Mouse (Mus musculus) 3T3-L1 (cell line): ENCODE data around the gene Slc8a1.

Experiments used
- DNase-seq: peaks from one replicate; pipeline ENCODE4 v3.0.0-alpha.2; 2015; ENCODE audit warnings: low read depth, low spot score

The Slc8a1 gene

DNA sequence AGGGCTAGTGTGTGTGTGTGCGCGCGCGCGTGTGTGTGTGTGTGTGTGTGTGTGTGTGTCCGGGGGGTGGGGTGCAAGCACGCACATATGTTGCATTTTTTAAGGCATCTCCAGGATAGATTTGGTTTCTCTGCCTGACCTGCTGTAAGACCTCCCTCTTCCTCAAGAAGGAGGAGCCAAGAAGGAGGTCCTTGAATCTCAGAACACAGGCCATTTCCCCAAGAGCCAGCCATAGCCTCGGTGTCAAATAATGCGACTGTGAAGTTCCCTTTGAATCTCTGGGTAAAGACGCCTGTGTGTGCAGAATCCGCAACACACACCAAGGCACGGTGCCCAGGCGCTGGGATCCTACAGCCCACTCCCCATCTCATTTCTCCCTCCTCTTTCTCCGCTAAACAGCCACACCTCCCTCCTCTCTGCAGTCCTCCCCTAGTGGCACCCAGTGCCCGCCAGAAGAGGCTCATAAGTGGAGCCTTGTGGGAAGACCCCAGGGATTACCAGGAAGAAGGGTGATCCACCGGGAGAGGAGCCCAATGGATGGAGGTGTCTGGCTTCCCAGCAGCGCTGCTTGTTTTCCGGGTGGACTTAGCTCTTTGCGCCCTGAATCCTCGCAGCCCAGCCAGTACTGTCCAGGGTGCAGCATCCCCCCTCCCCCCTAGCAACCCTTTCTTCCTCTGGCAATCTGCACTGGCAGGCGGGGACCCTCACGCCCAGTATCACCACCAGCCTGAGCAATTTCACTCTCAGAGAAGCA lies 68.9 kb downstream of the Slc8a1 start:
- peak; percentile 50 for DNase-seq

DNA sequence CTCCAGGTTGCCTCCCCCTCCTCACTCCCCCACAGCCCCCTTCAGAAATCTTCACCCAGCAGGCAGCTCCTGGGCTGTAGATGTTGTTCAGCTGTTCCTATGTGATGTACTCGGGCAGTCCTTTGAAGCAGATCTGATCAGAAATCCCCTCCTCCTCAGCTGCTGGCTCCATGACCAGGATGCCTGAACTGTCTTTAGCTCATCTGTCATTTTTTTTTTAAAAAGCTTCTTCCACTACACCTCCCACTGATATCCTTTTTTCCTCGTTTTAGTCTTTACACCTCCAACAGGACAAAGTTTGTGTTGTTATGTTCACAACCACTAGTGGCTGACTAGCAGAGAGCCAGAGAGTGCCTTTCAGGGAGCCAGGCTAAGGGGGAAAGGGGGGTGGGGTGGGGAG lies 69.7 kb downstream of the Slc8a1 start:
- no peak for DNase-seq

- no peak for DNase-seq
These were observed 70.2 kb downstream of the Slc8a1 start for GRCm38 (mm10) chr17:81667935-81668334.

GRCm38 (mm10) chr17:81666551-81666950 lies 71.6 kb downstream of the Slc8a1 start:
- peak; percentile 64 for DNase-seq

GRCm38 (mm10) chr17:81664916-81665315 lies 73.3 kb downstream of the Slc8a1 start:
- no peak for DNase-seq

DNA sequence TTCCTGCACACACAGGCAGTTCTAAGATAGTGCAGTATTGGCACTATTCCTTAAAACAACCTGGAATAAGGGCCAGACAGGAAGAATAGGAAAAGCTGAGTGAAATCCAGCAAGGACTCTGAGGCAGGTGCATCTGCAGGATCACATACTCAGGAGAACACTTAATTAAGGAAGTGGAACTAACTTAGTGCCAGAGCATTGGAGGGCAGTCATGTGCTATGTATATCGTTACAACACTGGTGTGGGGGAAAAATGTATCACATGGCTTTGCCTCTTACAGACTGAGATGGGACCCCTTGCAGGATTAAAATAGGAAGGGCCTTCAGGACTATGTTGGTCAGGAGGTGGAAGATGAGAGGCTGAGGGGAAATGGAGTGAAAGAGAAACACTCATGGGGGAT lies 80.3 kb downstream of the Slc8a1 start:
- no peak for DNase-seq

- no peak for DNase-seq
These were observed 83.6 kb downstream of the Slc8a1 start for GRCm38 (mm10) chr17:81654548-81654947.

DNA sequence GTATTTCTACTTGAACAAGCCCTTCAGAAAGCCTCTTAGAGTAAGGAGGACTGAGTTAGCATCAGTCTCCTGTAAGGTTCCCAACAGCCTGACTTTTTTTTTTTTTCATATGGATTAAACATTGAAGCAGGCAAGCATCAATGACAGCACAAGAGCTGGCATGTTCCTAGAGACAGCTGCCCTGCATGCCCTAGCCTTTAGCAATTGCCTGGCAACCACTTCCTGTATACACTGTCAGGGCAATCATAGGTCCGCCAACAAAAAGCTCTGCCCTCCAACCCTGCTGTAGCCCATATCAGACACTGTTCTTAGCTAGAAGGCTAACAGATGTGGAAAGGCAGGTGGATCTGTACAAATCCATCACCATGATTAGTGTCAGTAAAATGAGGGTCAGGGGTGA lies 85.2 kb downstream of the Slc8a1 start:
- no peak for DNase-seq

DNA sequence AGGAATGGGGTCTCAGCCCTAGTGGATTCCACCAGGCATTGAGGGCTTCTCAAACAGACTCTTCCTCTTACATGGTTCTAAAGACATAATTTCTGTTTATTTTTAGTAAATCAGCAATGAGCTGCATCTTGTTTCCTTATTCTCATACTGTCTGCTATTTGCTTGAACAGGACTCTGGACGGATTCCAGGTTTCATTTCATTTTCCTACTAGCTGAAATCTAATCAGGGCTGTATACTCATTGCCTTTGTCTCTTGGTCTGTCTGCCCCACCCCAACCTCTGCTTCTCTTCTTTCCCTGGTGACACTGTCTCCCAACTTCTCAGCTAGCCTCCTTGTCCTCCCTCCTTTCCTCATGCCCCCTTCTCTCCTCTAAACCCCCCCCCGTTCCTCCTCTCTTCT lies 101.4 kb downstream of the Slc8a1 start:
- no peak for DNase-seq

DNA sequence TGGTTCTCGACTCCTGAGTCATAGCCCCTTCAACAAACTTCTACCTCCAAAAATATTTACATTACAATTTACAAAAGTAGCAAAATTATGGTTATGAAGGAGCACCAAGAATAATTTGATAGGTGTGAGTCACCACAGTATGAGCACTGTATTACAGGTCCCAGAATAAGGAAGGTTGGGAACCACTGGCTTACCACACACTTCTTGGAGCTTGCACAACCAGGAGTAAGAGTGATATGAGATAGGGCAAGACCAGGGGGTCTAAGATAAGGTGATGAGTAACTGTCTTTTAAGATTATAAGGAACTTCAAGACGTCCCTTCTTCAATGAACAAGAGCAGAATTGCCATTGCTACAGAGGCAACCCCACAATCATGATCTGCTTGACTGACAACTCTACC lies 107.7 kb downstream of the Slc8a1 start:
- DNase-seq: peak; percentile 25

DNA sequence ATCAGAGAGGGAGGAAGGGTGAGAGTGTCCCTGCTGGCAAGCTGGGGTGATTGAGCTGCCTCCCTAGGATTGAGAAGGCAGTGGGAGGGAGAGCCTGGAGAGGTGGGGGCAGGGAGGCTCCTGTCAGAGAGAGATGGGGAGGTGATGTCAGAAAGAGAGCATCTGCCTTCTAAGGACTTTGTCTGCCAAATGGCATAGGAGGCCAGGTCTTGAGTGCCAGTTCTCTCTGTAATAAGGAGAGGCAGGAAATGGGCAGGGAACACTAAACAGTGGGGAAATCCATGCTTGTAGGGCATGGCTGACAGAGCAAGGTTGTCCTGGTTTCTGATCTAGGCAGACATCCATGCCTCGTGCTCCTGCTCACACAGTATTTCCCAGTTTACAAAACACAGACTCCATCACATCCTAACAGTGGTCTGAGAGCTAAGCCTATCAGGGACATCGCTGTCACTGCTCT lies 117.0 kb downstream of the Slc8a1 start:
- peak; percentile 4 for DNase-seq

- peak; percentile 14 for DNase-seq
These were observed 119.7 kb downstream of the Slc8a1 start for GRCm38 (mm10) chr17:81618461-81618860.

DNA sequence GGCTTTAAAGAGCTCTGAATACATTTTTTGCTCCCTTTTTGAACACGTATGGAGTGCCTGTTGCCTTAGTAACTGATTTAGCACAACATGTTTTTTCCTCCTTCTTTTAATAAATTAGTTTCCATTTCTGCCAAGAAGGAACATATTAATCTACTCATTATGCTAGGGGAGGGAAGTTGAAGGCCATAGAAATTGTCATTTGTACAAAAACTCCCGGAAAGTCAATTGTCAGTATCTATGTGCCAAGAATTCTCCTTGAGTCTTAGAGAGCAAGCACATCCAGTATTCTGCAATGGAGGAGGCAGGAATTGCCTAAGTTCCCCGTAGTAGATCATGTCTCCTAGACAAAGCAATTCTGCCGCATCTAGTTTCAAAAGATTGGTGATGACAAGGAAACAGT lies 121.9 kb downstream of the Slc8a1 start:
- DNase-seq: no peak

- DNase-seq: no peak
These were observed 122.8 kb downstream of the Slc8a1 start for GRCm38 (mm10) chr17:81615391-81615790.

- no peak for DNase-seq
These were observed 130.7 kb downstream of the Slc8a1 start for GRCm38 (mm10) chr17:81607515-81607914.

- DNase-seq: no peak
These were observed 132.1 kb downstream of the Slc8a1 start for GRCm38 (mm10) chr17:81606084-81606483.

GRCm38 (mm10) chr17:81605219-81605660 lies 132.9 kb downstream of the Slc8a1 start:
- peak; percentile 64 for DNase-seq

DNA sequence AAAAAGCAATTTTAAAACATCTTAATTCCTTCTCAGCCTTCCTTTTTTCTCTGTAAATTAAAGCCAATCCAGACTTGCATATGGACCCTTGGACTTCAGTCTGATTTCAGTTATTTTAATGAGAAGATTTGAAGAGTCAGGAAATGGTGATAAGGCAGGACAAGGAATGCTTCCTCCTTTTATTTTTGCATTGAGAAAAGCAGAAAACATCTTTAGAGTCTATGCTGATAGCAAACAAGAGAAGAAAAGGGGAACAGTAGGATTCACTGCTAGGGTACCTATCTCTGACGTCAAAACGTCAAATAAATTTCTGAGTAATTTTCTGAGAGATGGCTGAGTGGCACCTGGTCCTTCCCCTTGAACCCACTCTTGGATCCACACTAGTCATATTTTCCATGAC lies 139.1 kb downstream of the Slc8a1 start:
- no peak for DNase-seq

GRCm38 (mm10) chr17:81589791-81590190 lies 148.4 kb downstream of the Slc8a1 start:
- no peak for DNase-seq

DNA sequence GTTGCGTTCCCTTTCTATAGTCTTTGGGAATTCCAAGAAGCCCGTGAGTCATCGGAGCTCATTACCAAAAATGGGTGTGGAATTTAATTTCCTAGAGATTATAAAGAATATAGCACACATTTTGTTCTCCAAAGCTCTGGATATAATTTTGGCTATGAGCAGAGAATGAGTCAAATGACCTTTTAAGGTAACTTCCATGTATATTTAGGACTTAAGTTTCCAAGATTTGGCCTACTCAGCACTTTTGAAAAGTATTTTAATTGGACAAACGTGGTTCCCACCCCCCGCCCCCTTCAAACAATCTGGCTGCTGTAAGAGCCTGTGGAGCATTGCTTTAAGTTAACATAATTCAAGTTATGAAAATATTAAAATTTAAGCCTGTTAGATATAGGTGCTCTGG lies 151.4 kb downstream of the Slc8a1 start:
- no peak for DNase-seq

DNA sequence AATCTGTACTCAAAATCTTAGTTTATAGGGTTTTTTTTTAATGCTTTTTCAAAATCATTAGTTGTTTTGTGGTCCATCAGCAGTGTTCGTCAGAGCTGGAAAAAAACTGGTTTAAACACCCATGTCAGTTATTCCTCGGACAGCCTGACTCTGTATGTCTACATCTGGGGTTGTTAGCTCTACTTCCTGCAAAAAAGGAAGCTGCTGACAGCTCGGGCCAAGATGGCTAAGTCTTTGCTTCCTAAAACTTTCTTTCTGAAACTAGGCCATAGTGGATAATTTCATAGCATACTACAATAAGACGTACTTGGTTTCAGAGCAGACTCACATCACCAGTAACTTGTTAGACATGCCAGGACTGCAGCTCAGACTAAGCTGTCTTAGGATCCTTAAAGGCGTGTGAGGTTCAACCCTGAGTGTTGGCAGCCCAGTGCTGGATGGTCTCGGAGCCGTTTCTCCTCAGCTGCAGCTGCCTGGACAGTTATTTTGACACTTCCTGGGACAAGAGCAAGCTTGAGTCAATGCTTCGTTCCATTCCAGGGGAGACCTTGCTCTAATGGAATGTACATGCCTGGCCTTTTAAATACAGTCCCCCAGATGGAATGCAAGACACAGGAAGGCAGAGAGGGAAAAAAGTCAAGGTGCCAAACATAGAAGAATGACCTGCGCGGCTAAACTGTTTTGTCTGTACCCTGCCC lies 158.3 kb downstream of the Slc8a1 start:
- DNase-seq: peak; percentile 5

GRCm38 (mm10) chr17:81576893-81577292 lies 161.3 kb downstream of the Slc8a1 start:
- DNase-seq: no peak
